Comparison of ENCODE assay signal across 13 mouse cellular contexts in the genomic region with DNA sequence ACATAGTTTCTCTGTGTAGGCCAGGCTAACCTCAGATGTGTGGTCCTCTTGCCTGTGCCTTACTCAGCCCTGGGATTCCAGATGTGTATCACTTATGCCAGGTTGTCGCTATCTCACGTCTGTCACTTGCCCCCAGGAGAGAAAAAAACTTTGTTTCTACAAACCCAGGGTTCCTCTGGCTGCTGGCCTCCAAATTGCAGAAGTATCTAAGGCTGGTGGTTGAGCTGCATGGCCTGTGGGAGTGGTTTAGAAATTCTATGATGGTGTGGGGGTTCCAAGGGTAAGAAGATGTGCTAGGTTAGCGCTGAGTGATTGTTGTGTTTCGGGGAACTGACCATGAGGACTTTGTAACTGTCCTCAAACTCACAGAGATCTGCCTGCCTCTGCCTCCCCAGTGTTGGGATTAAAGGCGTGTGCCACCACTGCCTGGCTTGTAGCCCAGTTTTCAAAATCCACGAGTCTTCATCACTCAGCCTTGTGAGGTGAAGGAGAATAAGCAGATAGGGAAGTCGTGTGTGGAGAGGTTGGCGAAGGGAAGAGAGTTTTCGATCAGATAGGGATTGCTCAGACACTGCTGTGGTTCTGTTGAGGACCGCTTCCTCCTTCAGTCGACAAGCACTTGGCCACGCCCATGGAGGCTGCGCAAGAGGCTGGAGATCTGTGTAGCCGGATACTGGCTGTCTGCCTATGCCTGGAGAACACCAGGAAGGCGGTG. TPM values are rescaled to one million over a fixed set of nuclear protein-coding genes. Genes with fewer than 3 reads are reported as not detected.
DNase-seq lines count a peak whose midpoint lies in the region; ATAC-seq and TF ChIP-seq lines count a peak whose summit lies in the region.
"Had no signal": no experiment of that assay in that cellular context is flagged by ENCODE, and none has a peak within 500 bp of the region (broad histone marks: within the 10 kb centered on the region; RNA-seq: fewer than 3 reads in every experiment).

No protein-coding gene starts in this region.

- no peaks in the 10 kb centered on the region for H3K27me3 ChIP-seq in liver, postnatal 0 days (ENCODE audit: insufficient read depth, low read length)
- H3K27me3 ChIP-seq in cerebellum, adult 2 months (ENCODE audit: control insufficient read depth, insufficient read depth, low read length) = no peaks in the 10 kb centered on the region
- H3K27me3 ChIP-seq: limb, embryonic 12.5 days; neural tube, embryonic 13.5 days had no signal

- H3K4me2 ChIP-seq in liver, postnatal 0 days (ENCODE audit: low read depth, low read length) = no peak overlapping the region
- H3K4me2 ChIP-seq: limb, embryonic 12.5 days; neural tube, embryonic 13.5 days had no signal

- TF ChIP-seq POLR2A in cerebellum, adult 2 months (IDR thresholded peaks at IDR 0.05; ENCODE audit: borderline replicate concordance, insufficient read depth, low read length) = no peak

- peak; percentile 69 for ATAC-seq in liver, postnatal 0 days

- H3K36me3 ChIP-seq in liver, postnatal 0 days (replicated peaks; ENCODE audit: insufficient read depth, low read length) = no peaks in the 10 kb centered on the region; the same call in 1 of the 2 replicates
- H3K36me3 ChIP-seq: limb, embryonic 12.5 days; neural tube, embryonic 13.5 days had no signal

- DNase-seq in thymus, postnatal 0 days (ENCODE audit: low spot score) = peak; percentile 45
- no peak for DNase-seq in thymus, postnatal 14 days
- DNase-seq in c-Kit-positive CD71-positive TER-119-negative erythroid progenitor cells, embryonic 14.5 days (ENCODE audit: low read depth) = peak; percentile 34
- DNase-seq in liver, postnatal 0 days = peak; percentile 77
- peak; percentile 27 for DNase-seq in skeletal muscle tissue, adult 2 months (ENCODE audit: low read depth, low spot score)
- no peak for DNase-seq in cerebellum, adult 2 months
- DNase-seq in cerebellum, adult 11-12 months = no peak
- no peak for DNase-seq in embryo, embryonic 10 days (ENCODE audit: low spot score)
- DNase-seq: cerebellum, adult 9-11 months; kidney, postnatal 14 days had no signal

- peaks cover 6% of the 10 kb centered on the region; the same call in 1 of the 2 replicates for H3K4me1 ChIP-seq in liver, postnatal 0 days (ENCODE audit: insufficient read depth)
- no peaks in the 10 kb centered on the region for H3K4me1 ChIP-seq in cerebellum, adult 2 months (ENCODE audit: control insufficient read depth, insufficient read depth, low read length)

- peak overlapping the region; percentile 84 for H3K27ac ChIP-seq in liver, postnatal 0 days (ENCODE audit: low read depth)
- H3K27ac ChIP-seq in cerebellum, adult 2 months (ENCODE audit: insufficient read depth, low read length) = no peak overlapping the region
- H3K27ac ChIP-seq: limb, embryonic 12.5 days; neural tube, embryonic 13.5 days had no signal

- H3K9me3 ChIP-seq in liver, postnatal 0 days (ENCODE audit: low read length) = no peaks in the 10 kb centered on the region; the same call in 1 of the 2 replicates

- H3K4me3 ChIP-seq in liver, postnatal 0 days (ENCODE audit: low read depth, low read length) = no peak overlapping the region
- no peak overlapping the region for H3K4me3 ChIP-seq in cerebellum, adult 2 months (replicated peaks; ENCODE audit: insufficient read depth, low read depth, low read length)
- H3K4me3 ChIP-seq: erythroblast, embryonic 14.5 days; limb, embryonic 12.5 days; neural tube, embryonic 13.5 days had no signal

- TF ChIP-seq EP300 in liver, postnatal 0 days (IDR thresholded peaks at IDR 0.05; ENCODE audit: low read depth) = no peak

- no peak overlapping the region for H3K9ac ChIP-seq in liver, postnatal 0 days (replicated peaks)
- H3K9ac ChIP-seq: limb, embryonic 12.5 days; neural tube, embryonic 13.5 days had no signal

- WGBS in liver, postnatal 0 days (ENCODE audit: insufficient replicate concordance) = 41% methylated on average over 15 of the region's 15 CpGs
- 91% methylated on average over 15 of the region's 15 CpGs for WGBS in cerebellum, adult 2 months

- TF ChIP-seq CTCF in liver, postnatal 0 days (IDR thresholded peaks at IDR 0.05; ENCODE audit: low read depth) = no peak
- no peak for TF ChIP-seq CTCF in cerebellum, adult 2 months (IDR thresholded peaks at IDR 0.05; ENCODE audit: borderline replicate concordance, insufficient read depth, low read depth, low read length)

RNA-seq across cellular contexts. Expression of a gene that starts 10.0 kb away (rescaled TPM):
- polyA plus RNA-seq in thymus, postnatal 0 days (2015; fragmentation: Nextera tagmentation; extraction: Ambion mirVana) = 29.7 and 29.8 TPM in 2 replicates
- polyA plus RNA-seq in liver, postnatal 0 days (2015; fragmentation: Nextera tagmentation; extraction: Ambion mirVana) = 68.2 and 69.3 TPM in 2 replicates
- polyA plus RNA-seq in cerebellum, adult 2 months (2012; rRNA removed) = 12.5 and 13.5 TPM in 2 replicates
- polyA plus RNA-seq: erythroblast, embryonic 14.5 days had no signal

Comparison
In these comparisons a context has a peak if more than half of its experiments do, and no peak if none do; other contexts are left out.
1. DNase-seq: peak in thymus, postnatal 0 days (single experiment), c-Kit-positive CD71-positive TER-119-negative erythroid progenitor cells, embryonic 14.5 days (single experiment), liver, postnatal 0 days (single experiment) and skeletal muscle tissue, adult 2 months (single experiment); none in thymus, postnatal 14 days (single experiment), cerebellum, adult 2 months (0 of 2), cerebellum, adult 11-12 months (single experiment) and embryo, embryonic 10 days (single experiment).